Mouse (Mus musculus): Measurements from ENCODE around the gene Gm20388. TPM values are rescaled to one million over a fixed set of nuclear protein-coding genes. Genes with fewer than 3 reads are reported as not detected.
A peak's percentile ranks its signal among the peaks of the same experiment; 100 is the strongest.

Gene Gm20388
- polyA plus RNA-seq, 1 experiment = 28.1 TPM

- H3K4me1 ChIP-seq (ENCODE audit: control insufficient read depth, insufficient read depth, low read length) = peaks cover 2% of the 10 kb centered on the region
- peak overlapping the region; percentile 92 for H3K9ac ChIP-seq (ENCODE audit: low read depth, poor library complexity, severe bottlenecking)
- H3K27me3 ChIP-seq (ENCODE audit: control insufficient read depth, insufficient read depth, low read length, poor library complexity, severe bottlenecking) = no peaks in the 10 kb centered on the region
- TF ChIP-seq POLR2A (IDR thresholded peaks at IDR 0.05; ENCODE audit: insufficient read depth, low read length) = no peak
- TF ChIP-seq EP300 (IDR thresholded peaks at IDR 0.05; ENCODE audit: insufficient read depth, low read depth, low read length) = no peak
- TF ChIP-seq CTCF (IDR thresholded peaks at IDR 0.05; ENCODE audit: low read depth, low read length) = no peak
- peak overlapping the region; percentile 68 for H3K27ac ChIP-seq (ENCODE audit: insufficient read depth, low read length)
- H3K9me3 ChIP-seq (replicated peaks; ENCODE audit: control insufficient read depth, insufficient read depth, low read length, poor library complexity, severe bottlenecking) = no peaks in the 10 kb centered on the region
- peak overlapping the region; percentile 21; the same call in 1 of the 2 replicates for H3K4me3 ChIP-seq (ENCODE audit: low read depth, low read length)
- peaks cover 3% of the 10 kb centered on the region; the same call in 1 of the 2 replicates for H3K36me3 ChIP-seq (ENCODE audit: control insufficient read depth, insufficient read depth, low read length, poor library complexity, severe bottlenecking)
Observed at GRCm38 (mm10) chr8:123654763-123655162, 3744.1 kb downstream of the Gm20388 start.

- H3K4me3 ChIP-seq (ENCODE audit: low read depth, low read length) = 0 out of 2 replicates have a peak overlapping the region, but pooled peaks have one; percentile 9
- peaks cover 3% of the 10 kb centered on the region; the same call in 1 of the 2 replicates for H3K36me3 ChIP-seq (ENCODE audit: control insufficient read depth, insufficient read depth, low read length, poor library complexity, severe bottlenecking)
- H3K9ac ChIP-seq (ENCODE audit: low read depth, poor library complexity, severe bottlenecking) = peak overlapping the region; percentile 92
- H3K9me3 ChIP-seq (replicated peaks; ENCODE audit: control insufficient read depth, insufficient read depth, low read length, poor library complexity, severe bottlenecking) = no peaks in the 10 kb centered on the region
- peaks cover 2% of the 10 kb centered on the region for H3K4me1 ChIP-seq (ENCODE audit: control insufficient read depth, insufficient read depth, low read length)
- TF ChIP-seq POLR2A (IDR thresholded peaks at IDR 0.05; ENCODE audit: insufficient read depth, low read length) (no peak), EP300 (IDR thresholded peaks at IDR 0.05; ENCODE audit: insufficient read depth, low read depth, low read length) (peak; percentile 85)
- no peaks in the 10 kb centered on the region for H3K27me3 ChIP-seq (ENCODE audit: control insufficient read depth, insufficient read depth, low read length, poor library complexity, severe bottlenecking)
- H3K27ac ChIP-seq (ENCODE audit: insufficient read depth, low read length) = peak overlapping the region; percentile 68
Observed at GRCm38 (mm10) chr8:123655351-123655779, 3744.7 kb downstream of the Gm20388 start.

- no peaks in the 10 kb centered on the region for H3K9me3 ChIP-seq (replicated peaks; ENCODE audit: control insufficient read depth, insufficient read depth, low read length, poor library complexity, severe bottlenecking)
- H3K4me1 ChIP-seq (ENCODE audit: control insufficient read depth, insufficient read depth, low read length) = peaks cover 2% of the 10 kb centered on the region
- no peak overlapping the region for H3K9ac ChIP-seq (ENCODE audit: low read depth, poor library complexity, severe bottlenecking)
- TF ChIP-seq CTCF (IDR thresholded peaks at IDR 0.05; ENCODE audit: low read depth, low read length) = no peak
- TF ChIP-seq POLR2A (IDR thresholded peaks at IDR 0.05; ENCODE audit: insufficient read depth, low read length) = no peak
- TF ChIP-seq EP300 (IDR thresholded peaks at IDR 0.05; ENCODE audit: insufficient read depth, low read depth, low read length) = no peak
- H3K27me3 ChIP-seq (ENCODE audit: control insufficient read depth, insufficient read depth, low read length, poor library complexity, severe bottlenecking) = no peaks in the 10 kb centered on the region
- peaks cover 12% of the 10 kb centered on the region for H3K36me3 ChIP-seq (ENCODE audit: control insufficient read depth, insufficient read depth, low read length, poor library complexity, severe bottlenecking)
- H3K27ac ChIP-seq (ENCODE audit: insufficient read depth, low read length) = no peak overlapping the region
- no peak overlapping the region for H3K4me3 ChIP-seq (ENCODE audit: low read depth, low read length)
Observed at GRCm38 (mm10) chr8:123657826-123658225, 3747.2 kb downstream of the Gm20388 start.

DNA sequence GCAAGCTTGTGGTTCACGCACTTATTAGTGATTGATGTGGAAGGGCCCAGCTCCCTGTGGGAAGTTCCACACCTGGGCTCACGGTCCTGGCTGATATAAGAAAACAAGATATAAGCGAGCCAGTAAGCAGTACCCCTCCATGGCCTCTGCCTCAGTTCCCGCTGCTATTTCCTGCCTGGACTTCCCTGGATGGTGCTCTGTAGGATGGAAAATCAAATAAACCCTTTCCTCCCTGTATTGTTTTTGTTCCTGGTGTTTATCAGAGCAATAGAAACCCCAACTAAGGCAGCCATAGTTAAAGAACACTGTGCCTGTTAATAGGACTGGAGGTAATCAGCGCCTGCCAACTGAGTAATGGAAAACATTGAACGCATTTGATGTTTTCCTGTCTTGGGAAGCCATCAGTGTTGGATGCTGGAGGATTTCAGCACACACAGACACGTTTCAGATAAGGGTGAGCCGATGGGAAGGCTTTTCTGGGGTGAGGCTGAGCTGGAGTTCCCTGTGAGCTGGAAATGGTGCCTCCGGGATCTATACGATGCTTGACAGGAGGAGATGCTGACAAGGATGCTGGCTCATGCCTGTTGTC is 3748.9 kb downstream of the Gm20388 start:
- TF ChIP-seq EP300 (IDR thresholded peaks at IDR 0.05; ENCODE audit: insufficient read depth, low read depth, low read length) = no peak
- TF ChIP-seq CTCF (IDR thresholded peaks at IDR 0.05; ENCODE audit: low read depth, low read length) = no peak
- no peak for TF ChIP-seq POLR2A (IDR thresholded peaks at IDR 0.05; ENCODE audit: insufficient read depth, low read length)
- no peak overlapping the region for H3K27ac ChIP-seq (ENCODE audit: insufficient read depth, low read length)
- no peak overlapping the region for H3K9ac ChIP-seq (ENCODE audit: low read depth, poor library complexity, severe bottlenecking)
- H3K4me1 ChIP-seq (ENCODE audit: control insufficient read depth, insufficient read depth, low read length) = peaks cover 2% of the 10 kb centered on the region
- H3K36me3 ChIP-seq (ENCODE audit: control insufficient read depth, insufficient read depth, low read length, poor library complexity, severe bottlenecking) = peaks cover 12% of the 10 kb centered on the region
- no peaks in the 10 kb centered on the region for H3K27me3 ChIP-seq (ENCODE audit: control insufficient read depth, insufficient read depth, low read length, poor library complexity, severe bottlenecking)
- no peak overlapping the region for H3K4me3 ChIP-seq (ENCODE audit: low read depth, low read length)
- no peaks in the 10 kb centered on the region for H3K9me3 ChIP-seq (replicated peaks; ENCODE audit: control insufficient read depth, insufficient read depth, low read length, poor library complexity, severe bottlenecking)

DNA sequence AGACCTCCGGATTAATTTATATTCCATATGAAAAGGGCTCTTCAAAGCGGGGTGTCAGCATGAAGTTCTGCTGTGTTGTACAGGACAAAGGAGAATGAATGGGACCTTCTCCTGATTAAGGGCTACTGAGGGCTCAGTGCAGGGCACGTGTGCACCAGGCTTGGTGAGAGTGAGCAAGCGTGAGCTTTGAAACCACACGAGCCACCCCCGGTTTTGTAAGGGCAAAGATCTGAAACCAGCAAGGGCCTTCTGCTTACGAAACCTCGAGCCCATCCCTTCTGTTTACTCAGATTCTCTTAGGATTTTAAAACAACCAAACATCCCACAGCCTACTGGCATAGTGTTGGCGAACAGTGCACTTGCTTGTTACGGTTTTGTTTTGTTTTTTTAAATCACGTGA is 3750.9 kb downstream of the Gm20388 start:
- H3K36me3 ChIP-seq (ENCODE audit: control insufficient read depth, insufficient read depth, low read length, poor library complexity, severe bottlenecking) = peaks cover 12% of the 10 kb centered on the region
- H3K27me3 ChIP-seq (ENCODE audit: control insufficient read depth, insufficient read depth, low read length, poor library complexity, severe bottlenecking) = no peaks in the 10 kb centered on the region
- no peak overlapping the region for H3K9ac ChIP-seq (ENCODE audit: low read depth, poor library complexity, severe bottlenecking)
- H3K27ac ChIP-seq (ENCODE audit: insufficient read depth, low read length) = no peak overlapping the region
- TF ChIP-seq CTCF (IDR thresholded peaks at IDR 0.05; ENCODE audit: low read depth, low read length) (no peak), EP300 (IDR thresholded peaks at IDR 0.05; ENCODE audit: insufficient read depth, low read depth, low read length) (no peak), POLR2A (IDR thresholded peaks at IDR 0.05; ENCODE audit: insufficient read depth, low read length) (no peak)
- H3K9me3 ChIP-seq (replicated peaks; ENCODE audit: control insufficient read depth, insufficient read depth, low read length, poor library complexity, severe bottlenecking) = no peaks in the 10 kb centered on the region
- peaks cover under 1% of the 10 kb centered on the region for H3K4me1 ChIP-seq (ENCODE audit: control insufficient read depth, insufficient read depth, low read length)
- no peak overlapping the region for H3K4me3 ChIP-seq (ENCODE audit: low read depth, low read length)

GRCm38 (mm10) chr8:123665580-123665979 is 3754.9 kb downstream of the Gm20388 start:
- Histone ChIP-seq H3K27ac (ENCODE audit: insufficient read depth, low read length) (no peak overlapping the region), H3K27me3 (ENCODE audit: control insufficient read depth, insufficient read depth, low read length, poor library complexity, severe bottlenecking) (no peaks in the 10 kb centered on the region), H3K4me3 (ENCODE audit: low read depth, low read length) (no peak overlapping the region), H3K4me1 (ENCODE audit: control insufficient read depth, insufficient read depth, low read length) (peaks cover 7% of the 10 kb centered on the region), H3K9ac (ENCODE audit: low read depth, poor library complexity, severe bottlenecking) (no peak overlapping the region), H3K36me3 (ENCODE audit: control insufficient read depth, insufficient read depth, low read length, poor library complexity, severe bottlenecking) (peaks cover 9% of the 10 kb centered on the region), H3K9me3 (replicated peaks; ENCODE audit: control insufficient read depth, insufficient read depth, low read length, poor library complexity, severe bottlenecking) (no peaks in the 10 kb centered on the region)
- no peak for TF ChIP-seq EP300 (IDR thresholded peaks at IDR 0.05; ENCODE audit: insufficient read depth, low read depth, low read length)
- no peak for TF ChIP-seq POLR2A (IDR thresholded peaks at IDR 0.05; ENCODE audit: insufficient read depth, low read length)
- TF ChIP-seq CTCF (IDR thresholded peaks at IDR 0.05; ENCODE audit: low read depth, low read length) = no peak

Measured in ES-Bruce4 (cell line).